Mouse (Mus musculus): ENCODE measurements around the gene Spaca4. TPM values are rescaled to one million over a fixed set of nuclear protein-coding genes. Genes with fewer than 3 reads are reported as not detected.

Gene Spaca4
- total and polyA plus RNA-seq, 3 experiments, result not detected

DNA sequence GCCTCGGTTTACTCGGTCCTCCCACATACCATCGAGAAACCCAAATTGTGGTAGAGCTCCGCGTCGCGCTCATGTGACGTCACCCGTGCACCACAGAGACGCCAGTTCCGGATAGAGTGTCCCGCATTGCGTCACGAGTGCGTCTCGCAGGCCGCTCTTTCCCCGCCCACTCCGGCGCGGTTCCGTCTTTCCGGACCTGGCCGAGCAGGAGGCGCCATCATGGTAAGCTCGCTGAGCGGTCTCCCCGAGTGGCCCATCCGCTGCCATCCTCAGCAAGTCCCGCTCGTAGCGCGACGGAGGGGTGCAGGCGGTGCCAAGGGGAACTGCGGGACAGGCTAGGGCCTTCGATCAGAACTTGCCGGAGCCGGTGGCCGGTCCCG lies 7.7 kb downstream of the Spaca4 start, which contains the start of gene Sphk2:
Sphk2 (minus strand) TSS at position 85 of the 380 bp plus-strand sequence.
- no peaks in the 10 kb centered on the region for H3K27me3 ChIP-seq (ENCODE audit: control insufficient read depth, insufficient read depth, low read length)
- H3K79me2 ChIP-seq (replicated peaks; ENCODE audit: control insufficient read depth, insufficient read depth, low read length), result no peaks in the 10 kb centered on the region; the same call in 1 of the 2 replicates
- DNase-seq, result peak; percentile 98
- peaks cover 3% of the 10 kb centered on the region for H3K36me3 ChIP-seq (ENCODE audit: control insufficient read depth, insufficient read depth, low read length)
- peak within 1 kb of the TSS; percentile 96 for H3K27ac ChIP-seq
- H3K4me1 ChIP-seq (ENCODE audit: control insufficient read depth, insufficient read depth, low read length), result peaks cover 12% of the 10 kb centered on the region
- 1% methylated on average over 41 of the region's 41 CpGs for WGBS
- peak; percentile 99 for TF ChIP-seq POLR2A (IDR thresholded peaks at IDR 0.05; ENCODE audit: insufficient read depth, low read depth, low read length)
- peak; percentile 21 for TF ChIP-seq CTCF (IDR thresholded peaks at IDR 0.05)
- peak; percentile 98 for TF ChIP-seq EP300 (IDR thresholded peaks at IDR 0.05; ENCODE audit: insufficient read depth, low read depth, low read length)
- H3K9ac ChIP-seq (ENCODE audit: low read depth, low read length), result peak within 1 kb of the TSS; percentile 95
- intact Hi-C loops (cut with DNase I), result loop anchor here (1.0 to 10.0 kb wide), 3 partner anchors 113 to 973 kb away; partner anchors contain the start of genes Ccdc114, Emp3 and Vrk3
- peak within 1 kb of the TSS; percentile 86 for H3K4me3 ChIP-seq

DNA sequence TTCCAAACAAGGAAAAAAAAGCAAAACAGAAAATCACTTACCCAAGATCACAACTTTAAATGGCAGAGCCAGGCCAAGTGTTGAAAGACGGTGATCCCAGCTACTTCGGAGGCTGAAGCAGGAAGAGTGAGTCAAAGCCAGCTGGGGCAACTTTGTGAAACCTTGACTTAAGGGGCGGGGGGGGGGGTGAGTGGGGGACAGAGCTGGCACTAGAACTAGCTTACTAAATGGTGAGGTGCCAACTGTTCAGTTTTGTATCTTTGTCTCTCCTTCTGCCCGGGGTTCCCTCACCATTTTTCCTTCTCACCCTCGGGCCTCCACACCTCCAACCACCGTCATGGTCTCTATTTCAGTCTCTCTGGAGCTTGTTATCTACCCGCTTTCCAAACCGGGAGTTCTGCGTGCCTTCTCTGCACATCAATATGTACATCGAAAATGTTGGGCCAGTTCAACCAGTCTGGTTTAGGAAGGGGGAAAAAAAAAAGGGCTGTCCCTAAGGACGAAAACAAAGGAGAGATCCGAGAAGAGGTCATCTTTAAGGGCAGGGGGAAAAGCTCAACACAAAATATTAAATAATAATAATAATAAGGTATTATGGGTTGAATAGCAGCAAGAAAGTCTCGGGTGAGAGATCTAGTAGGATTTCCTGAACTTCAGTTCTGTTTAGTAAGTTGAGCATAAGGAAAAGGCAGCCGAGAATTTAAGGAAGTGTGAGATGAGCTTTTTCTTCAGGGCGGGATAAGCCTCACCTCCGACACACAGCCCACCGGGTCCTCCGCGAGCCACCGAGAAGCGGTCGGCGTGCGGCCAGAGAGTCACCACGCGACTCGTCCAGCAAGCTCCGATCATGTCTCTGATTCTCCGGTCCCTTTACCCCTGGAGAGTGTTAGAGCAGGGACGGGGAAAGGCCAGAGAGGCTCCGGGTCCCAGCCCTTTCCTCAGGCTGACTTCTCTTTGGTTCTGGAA lies 8.4 kb downstream of the Spaca4 start:
- intact Hi-C loops (cut with DNase I), result loop anchor here (5.0 to 10.0 kb wide), 2 partner anchors 205 to 972 kb away; partner anchors contain the start of genes Ccdc114, Emp3 and Vrk3
- Histone ChIP-seq H3K79me2 (replicated peaks; ENCODE audit: control insufficient read depth, insufficient read depth, low read length) (no peaks in the 10 kb centered on the region; the same call in 1 of the 2 replicates), H3K4me3 (peak overlapping the region; percentile 86), H3K4me1 (ENCODE audit: control insufficient read depth, insufficient read depth, low read length) (peaks cover 12% of the 10 kb centered on the region), H3K27me3 (ENCODE audit: control insufficient read depth, insufficient read depth, low read length) (no peaks in the 10 kb centered on the region), H3K27ac (peak overlapping the region; percentile 96), H3K9ac (ENCODE audit: low read depth, low read length) (peak overlapping the region; percentile 95), H3K36me3 (ENCODE audit: control insufficient read depth, insufficient read depth, low read length) (peaks cover 6% of the 10 kb centered on the region)
- WGBS, result 4% methylated on average over 31 of the region's 31 CpGs
- no peak for TF ChIP-seq POLR2A (IDR thresholded peaks at IDR 0.05; ENCODE audit: insufficient read depth, low read depth, low read length)
- no peak for TF ChIP-seq EP300 (IDR thresholded peaks at IDR 0.05; ENCODE audit: insufficient read depth, low read depth, low read length)
- no peak for TF ChIP-seq CTCF (IDR thresholded peaks at IDR 0.05)
- DNase-seq, result peak in 1 of 2 experiments; percentile 23

DNA sequence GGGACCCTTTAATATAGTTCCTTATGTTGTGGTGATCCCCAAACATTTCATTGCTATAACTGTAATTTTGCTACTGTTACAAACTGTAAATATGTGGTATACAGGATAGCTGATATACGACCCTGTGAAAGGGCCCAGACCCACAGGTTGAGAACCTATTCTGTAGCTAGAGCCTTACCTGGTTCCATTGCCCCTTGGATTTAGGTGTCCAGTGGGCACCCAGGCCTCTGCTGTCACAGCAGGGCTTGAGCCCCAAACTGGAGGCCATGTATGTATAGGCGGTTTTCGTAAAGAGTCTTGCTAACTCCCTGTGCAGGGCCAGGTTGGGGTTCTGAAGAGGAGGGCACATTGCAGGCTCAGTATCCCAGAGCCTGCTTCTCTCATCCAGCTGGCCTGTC lies 9.2 kb downstream of the Spaca4 start:
- no peak overlapping the region; the same call in 1 of the 2 replicates for H3K4me3 ChIP-seq
- peak overlapping the region; percentile 23 for H3K27ac ChIP-seq
- H3K36me3 ChIP-seq (ENCODE audit: control insufficient read depth, insufficient read depth, low read length), result peaks cover 6% of the 10 kb centered on the region
- DNase-seq, result peak in 1 of 2 experiments; percentile 30
- H3K9ac ChIP-seq (ENCODE audit: low read depth, low read length), result no peak overlapping the region
- peaks cover 12% of the 10 kb centered on the region for H3K4me1 ChIP-seq (ENCODE audit: control insufficient read depth, insufficient read depth, low read length)
- 82% methylated on average over 3 of the region's 3 CpGs for WGBS
- H3K79me2 ChIP-seq (replicated peaks; ENCODE audit: control insufficient read depth, insufficient read depth, low read length), result no peaks in the 10 kb centered on the region; the same call in 1 of the 2 replicates
- intact Hi-C loops (cut with DNase I), result loop anchor here (5.0 to 10.0 kb wide), 2 partner anchors 206 to 972 kb away; partner anchors contain the start of genes Ccdc114, Emp3 and Vrk3
- TF ChIP-seq CTCF (IDR thresholded peaks at IDR 0.05) (no peak), POLR2A (IDR thresholded peaks at IDR 0.05; ENCODE audit: insufficient read depth, low read depth, low read length) (no peak), EP300 (IDR thresholded peaks at IDR 0.05; ENCODE audit: insufficient read depth, low read depth, low read length) (no peak)
- no peaks in the 10 kb centered on the region for H3K27me3 ChIP-seq (ENCODE audit: control insufficient read depth, insufficient read depth, low read length)

DNA sequence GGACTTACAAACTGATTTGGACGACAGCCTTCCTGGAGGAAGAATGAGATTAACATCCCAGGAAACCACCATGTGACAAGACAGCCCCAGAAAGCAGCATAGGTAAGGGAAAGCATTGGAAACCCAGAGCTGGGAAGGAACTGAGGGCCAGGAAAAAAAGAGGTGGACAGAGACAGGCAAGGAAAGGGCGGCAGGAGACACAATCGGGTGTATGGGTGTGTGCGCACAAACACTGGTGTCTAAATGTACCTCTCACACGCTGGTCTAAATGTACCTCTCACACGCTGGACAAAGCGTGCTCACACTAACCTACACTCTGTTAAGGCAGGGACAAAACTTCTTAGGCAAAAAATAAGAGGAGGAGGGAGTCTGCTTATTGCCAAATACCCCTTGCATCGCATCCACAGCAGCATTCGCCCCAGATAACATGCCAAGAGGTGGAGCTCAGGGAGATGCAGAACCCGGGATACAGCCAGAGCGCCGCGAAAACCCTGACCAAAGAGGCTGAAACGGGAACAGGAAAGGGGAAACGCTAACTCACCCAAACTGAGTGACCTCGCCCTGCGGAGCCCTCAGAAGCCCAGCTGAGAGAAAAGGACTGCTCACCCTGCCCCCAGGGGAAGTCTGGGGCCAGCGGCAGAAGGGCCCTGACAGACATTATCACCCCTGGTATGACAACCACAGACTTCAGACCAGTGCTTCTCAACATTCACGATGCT lies 9.7 kb downstream of the Spaca4 start:
- Histone ChIP-seq H3K79me2 (replicated peaks; ENCODE audit: control insufficient read depth, insufficient read depth, low read length) (no peaks in the 10 kb centered on the region; the same call in 1 of the 2 replicates), H3K27me3 (ENCODE audit: control insufficient read depth, insufficient read depth, low read length) (no peaks in the 10 kb centered on the region), H3K9ac (ENCODE audit: low read depth, low read length) (0 out of 2 replicates have a peak overlapping the region, but pooled peaks have one; percentile 3), H3K36me3 (ENCODE audit: control insufficient read depth, insufficient read depth, low read length) (peaks cover 6% of the 10 kb centered on the region), H3K4me3 (peak overlapping the region; percentile 37), H3K27ac (peak overlapping the region; percentile 75), H3K4me1 (ENCODE audit: control insufficient read depth, insufficient read depth, low read length) (peaks cover 12% of the 10 kb centered on the region)
- intact Hi-C loops (cut with DNase I), result loop anchor here (5.0 to 10.0 kb wide), 2 partner anchors 206 to 971 kb away; partner anchors contain the start of genes Ccdc114, Emp3 and Vrk3
- peak; percentile 34 to 56 for DNase-seq
- WGBS, result 69% methylated on average over 19 of the region's 19 CpGs
- no peak for TF ChIP-seq POLR2A (IDR thresholded peaks at IDR 0.05; ENCODE audit: insufficient read depth, low read depth, low read length)

DNA sequence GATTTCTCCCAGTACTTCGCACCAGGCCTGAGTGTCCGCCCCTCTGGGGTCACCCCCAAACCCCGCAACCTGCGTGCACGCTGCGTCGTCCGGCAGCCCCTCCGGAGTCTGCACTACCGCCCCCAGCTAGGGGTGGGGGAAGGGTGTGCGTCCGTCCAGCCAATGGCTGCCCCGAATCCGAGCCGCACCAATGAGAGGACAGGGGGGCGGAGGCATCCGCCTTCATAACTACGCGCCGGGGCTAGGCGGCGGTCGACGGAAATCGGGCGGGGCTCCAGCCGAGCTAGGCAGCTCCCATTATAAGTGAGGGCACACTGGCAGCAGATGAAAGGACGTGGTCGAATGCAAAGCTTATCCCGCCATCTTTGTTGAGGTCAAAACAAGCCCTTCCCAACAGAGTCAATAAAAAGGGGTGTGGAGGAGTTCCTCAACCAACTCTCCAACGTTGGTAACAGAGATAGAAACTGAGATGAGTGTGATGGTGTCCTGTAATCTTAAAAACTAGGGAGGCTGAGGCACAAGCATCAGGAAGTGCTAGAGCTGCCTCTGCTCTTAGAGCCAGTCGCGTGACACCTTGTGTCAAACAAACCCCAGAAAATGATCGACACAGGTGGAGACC lies 10.4 kb downstream of the Spaca4 start, which contains the start of gene Rpl18:
Rpl18 (plus strand) TSS at position 368 of the 619 bp plus-strand sequence.
- Histone ChIP-seq H3K27ac (peak within 1 kb of the TSS; percentile 78), H3K9ac (ENCODE audit: low read depth, low read length) (peak within 1 kb of the TSS; percentile 84), H3K79me2 (replicated peaks; ENCODE audit: control insufficient read depth, insufficient read depth, low read length) (no peaks in the 10 kb centered on the region; the same call in 1 of the 2 replicates), H3K36me3 (ENCODE audit: control insufficient read depth, insufficient read depth, low read length) (peaks cover 6% of the 10 kb centered on the region), H3K4me1 (ENCODE audit: control insufficient read depth, insufficient read depth, low read length) (peaks cover 12% of the 10 kb centered on the region), H3K27me3 (ENCODE audit: control insufficient read depth, insufficient read depth, low read length) (no peaks in the 10 kb centered on the region), H3K4me3 (peak within 1 kb of the TSS; percentile 92)
- intact Hi-C loops (cut with DNase I), result loop anchor here (5.0 to 10.0 kb wide), 2 partner anchors 207 to 970 kb away; partner anchors contain the start of genes Ccdc114, Emp3 and Vrk3
- TF ChIP-seq EP300 (IDR thresholded peaks at IDR 0.05; ENCODE audit: insufficient read depth, low read depth, low read length) (no peak), POLR2A (IDR thresholded peaks at IDR 0.05; ENCODE audit: insufficient read depth, low read depth, low read length) (peak; percentile 71)
- WGBS, result 6% methylated on average over 34 of the region's 34 CpGs
- peak; percentile 96 to 99 for DNase-seq

Data from heart, adult 2 months (tissue).